Mouse (Mus musculus): ENCODE results near the gene Selenop. TPM values are rescaled to one million over a fixed set of nuclear protein-coding genes. Genes with fewer than 3 reads are reported as not detected.

Gene Selenop
- total and polyA plus RNA-seq, 3 experiments: 55.4 to 372 (median 364) TPM

DNA sequence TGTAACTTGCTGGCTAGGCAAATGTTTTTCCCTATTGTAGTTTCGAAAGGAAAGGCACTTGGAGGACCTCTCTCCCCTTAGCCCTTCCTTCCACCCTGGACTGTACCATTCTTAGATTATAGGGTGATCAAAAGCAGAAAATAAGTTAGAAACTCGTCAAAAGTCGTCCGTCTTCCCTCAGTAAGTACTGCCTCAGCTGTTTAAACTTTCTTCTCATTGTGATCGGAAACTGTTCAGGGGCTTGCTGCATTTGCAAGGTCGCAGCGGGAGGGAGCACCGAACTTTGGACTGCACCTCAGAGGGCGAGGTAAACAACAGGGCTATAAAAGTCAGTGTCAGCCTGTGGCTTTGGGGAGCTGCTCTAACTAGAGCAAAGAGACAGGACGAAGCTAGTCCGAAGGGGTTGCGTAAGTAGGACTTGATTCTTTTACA, 2.3 kb downstream of the Selenop start:
- DNase-seq: peak; percentile 89

DNA sequence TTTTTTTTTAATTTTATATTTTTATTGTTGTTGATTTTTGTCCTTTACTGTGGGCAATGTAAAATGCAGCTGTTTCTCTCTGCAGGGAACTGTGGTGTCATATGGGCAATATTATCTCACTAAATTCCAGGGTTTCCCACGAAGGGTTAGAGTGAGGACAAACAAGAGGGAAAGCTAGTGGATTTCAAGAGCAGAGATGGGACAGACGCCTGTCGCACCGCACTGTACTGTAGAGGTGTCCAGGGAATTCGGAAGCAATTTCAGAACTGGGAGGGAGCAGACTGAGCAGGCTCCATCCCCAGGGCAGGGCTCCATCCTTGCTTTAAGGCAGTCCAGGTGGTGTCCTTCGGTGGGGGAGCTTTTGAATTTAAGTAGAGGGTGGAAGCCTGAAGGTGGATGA, 2.9 kb downstream of the Selenop start:
- DNase-seq: no peak

DNA sequence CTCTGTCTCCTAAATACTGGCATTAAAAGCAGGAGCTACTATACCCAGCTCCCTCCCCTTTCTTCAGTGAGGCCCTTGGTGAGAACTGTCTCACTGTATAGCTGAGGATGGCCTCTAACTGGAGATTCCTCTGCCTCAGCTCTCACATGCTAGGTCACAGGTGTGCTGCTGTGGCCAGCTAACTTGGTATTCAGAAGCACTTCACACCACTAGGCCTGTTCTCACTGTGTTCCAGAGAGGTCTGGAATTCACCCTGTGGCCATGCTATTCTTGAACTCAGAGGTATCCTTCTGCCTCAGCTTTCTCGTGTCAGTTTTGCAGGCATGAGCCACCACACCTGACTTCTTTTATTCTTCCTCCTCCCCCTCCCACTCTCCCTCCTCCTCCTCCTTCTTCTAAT, 4.8 kb downstream of the Selenop start:
- DNase-seq: no peak

DNA sequence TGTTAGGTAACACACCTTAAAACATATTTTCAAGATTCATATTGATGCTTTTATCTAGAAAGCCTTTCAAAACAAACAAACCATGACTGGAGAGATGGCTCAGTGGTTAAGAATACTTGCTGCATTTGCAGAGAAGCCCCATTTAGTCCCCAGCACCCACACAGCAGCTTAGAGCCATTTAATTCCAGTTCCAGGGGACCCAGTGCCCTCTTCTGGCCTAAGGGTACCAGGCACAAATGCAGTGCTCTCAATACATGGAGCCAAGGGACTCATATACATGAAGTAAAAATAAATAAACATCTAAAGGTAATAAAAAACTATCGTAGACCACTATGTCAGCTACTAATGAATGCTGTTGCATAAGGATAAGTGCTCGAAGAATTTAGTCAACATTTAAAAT, 9.0 kb downstream of the Selenop start:
- DNase-seq: no peak

DNA sequence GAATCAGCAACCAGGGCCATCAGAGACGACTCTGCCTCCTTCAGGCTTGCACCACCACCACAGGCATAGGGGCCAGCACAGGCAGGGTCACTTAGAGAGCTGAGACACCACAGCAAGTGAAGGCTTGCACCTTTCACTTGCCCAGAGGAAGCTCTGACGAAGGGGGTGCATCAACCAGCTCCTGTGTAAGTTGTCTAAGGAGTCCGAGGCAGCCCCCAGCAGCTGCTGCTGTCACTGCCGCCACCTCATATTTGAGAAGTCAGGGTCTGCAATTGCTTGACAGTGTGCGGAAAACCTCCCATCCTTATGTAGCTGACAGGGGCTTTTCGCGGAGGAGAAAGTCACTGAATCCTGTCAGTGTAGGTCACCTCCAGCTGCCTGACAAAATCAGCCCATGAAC, 10.9 kb downstream of the Selenop start:
- no peak for DNase-seq

DNA sequence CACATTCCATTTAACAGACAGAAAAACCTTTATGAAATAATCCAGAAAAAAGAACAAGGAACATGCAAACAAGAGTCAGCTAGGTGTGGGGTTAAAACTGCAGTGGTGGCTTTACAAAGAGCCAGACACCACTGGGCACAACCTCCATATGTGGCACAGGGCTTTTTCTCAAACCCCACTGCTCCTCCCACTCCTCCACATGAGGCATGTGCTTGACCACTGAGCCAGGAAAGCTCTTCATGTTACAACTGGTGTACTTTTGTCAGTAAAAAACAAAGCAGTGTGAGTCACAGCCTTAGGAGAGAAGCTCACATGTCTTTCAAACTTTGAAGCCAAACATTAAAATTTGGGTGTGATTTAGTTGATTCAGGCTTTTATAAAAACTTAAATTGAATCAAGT, 12.9 kb downstream of the Selenop start:
- no peak for DNase-seq

DNA sequence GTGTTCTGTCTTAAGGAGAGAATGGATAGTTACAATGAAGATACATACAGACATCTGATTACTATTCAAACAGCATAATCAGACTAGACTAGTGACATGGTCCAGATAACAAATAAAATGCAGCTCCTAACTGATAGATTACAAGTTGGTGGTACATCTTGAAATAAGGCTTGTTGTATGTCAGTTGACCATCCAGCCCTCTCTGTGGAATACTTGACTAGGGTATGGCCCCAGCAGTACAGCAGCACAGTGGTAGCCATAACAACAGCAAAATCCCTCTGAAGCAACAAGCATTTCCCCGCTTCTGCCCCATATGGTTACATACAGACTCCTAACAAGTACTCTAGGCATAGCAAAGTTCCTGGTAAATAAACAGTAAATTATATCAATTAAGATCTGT, 13.4 kb downstream of the Selenop start:
- DNase-seq: no peak

DNA sequence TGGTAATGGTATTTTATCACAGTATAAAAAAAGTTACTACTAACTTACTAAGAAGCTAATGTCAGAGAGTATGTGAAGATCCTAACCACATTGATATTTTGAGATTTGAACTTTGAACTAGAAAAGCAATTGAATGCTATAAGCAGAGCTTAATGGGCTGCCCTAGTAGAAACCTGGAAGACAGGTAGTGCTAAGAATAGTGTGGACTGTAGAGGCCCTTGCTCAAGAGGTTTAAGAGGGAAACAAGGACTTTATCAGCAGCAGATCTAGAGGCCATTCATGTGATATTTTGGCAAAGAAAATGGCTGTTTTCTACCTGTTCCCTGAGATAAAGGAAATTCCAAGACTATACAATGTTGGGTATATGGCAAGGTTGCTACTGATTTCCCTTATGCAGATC, 17.7 kb downstream of the Selenop start:
- DNase-seq: no peak

DNA sequence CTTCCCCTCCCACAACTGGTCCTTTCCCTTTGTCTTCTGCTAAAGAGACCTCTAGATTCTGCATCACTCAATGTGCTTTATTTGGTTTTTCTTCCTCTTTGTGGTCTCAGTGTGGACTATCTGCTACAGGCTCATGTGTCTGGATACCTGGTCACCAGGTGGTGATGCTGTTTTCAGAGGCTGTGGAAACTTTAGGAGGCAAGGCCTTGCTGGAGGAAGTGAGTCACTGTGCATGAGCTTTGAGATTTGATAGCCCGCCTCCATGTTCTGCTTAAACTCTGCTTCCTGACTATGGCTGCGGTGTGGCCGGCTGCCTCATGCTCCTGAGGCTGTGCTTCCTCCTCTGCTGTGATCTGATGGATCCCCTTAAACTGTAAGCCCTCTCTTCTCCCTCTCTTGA, 22.1 kb downstream of the Selenop start:
- DNase-seq: no peak

DNA sequence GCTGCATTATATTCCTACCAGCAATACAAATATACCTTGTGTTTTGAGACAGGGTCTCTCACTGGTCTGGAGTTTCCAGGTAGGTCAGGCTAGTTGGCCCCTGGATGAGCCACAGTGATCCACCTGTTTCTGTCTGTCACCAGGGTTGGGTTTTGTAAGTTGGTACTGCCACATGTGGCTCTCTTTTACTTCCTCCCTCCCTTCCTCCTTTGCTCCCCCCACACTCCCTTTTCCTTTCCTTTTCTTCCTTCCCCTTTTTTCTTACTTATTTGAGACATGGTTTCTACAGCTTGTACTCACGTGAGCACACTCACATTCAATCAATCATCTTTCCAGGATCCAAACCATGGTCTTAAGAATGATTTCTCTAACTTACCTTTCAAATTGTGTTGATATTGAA, 25.1 kb downstream of the Selenop start:
- no peak for DNase-seq

DNA sequence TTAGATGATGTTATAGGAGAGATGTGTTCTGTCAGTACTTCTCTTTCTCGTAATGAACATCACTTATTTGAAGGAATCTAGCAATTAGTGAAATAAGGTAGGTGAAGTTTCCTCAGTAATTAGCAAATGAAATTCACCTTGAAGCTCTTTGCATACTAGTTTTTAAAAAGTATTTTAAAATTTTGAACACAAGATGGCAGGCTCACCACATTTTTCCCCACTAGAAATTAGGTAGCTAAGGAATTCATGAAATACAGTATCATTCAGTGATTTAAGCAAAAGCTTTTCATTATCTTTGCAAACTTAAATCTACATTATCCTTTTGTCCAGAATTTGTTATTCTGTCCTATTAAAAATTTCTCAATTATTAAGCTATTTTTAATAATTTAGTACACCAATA, 27.6 kb downstream of the Selenop start:
- no peak for DNase-seq

DNA sequence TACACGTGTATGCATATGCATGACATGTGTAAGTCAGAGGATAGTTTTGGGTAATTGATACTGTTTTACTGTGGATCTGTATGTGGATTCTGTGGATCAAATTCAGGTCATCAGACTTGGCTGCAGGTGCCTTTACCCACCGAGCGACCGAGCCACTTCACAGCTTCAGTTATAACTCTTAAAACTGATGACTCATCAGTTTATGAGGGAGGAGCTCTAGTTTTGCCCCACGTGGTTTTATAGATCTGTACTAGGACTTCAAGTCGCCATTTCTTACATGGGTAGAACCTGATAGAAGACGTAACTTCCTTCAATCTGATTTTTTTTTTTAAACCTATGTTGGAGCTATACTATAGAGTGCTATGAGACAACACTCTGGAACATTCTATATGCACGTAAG, 29.3 kb downstream of the Selenop start:
- no peak for DNase-seq

DNA sequence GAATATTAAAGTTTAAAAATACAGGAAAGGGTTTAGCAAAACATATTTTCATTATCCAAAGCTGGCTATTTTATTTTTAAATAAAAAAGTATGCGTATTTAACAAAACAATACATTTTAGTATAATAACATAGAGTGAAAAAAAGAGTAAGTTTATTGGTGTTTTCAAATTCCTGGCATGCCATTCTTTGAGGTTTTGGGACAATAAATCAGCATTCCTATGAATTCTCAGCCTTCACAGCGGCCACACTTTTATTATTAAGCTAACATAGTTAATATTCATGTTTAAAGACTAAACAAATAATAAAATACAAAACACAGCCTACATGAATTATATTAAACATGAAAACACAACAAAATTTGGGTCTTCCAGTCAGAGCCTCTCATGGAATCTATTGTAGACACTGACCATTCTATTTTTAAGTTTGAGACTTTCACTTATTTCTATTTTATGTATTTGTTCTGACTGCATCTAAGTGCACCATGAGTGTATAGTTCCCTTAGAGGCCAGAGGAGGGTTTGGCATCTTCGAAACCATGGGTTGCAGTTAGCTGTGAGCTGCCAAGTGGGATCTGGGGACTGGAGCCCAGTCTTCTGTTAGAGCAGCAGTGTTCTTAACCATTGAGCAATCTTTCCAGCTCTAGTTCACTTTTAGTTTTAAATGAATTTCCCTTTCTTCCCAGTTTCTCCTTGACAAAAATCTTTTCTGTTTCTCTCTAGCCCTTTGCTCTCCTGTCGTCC, 32.2 kb downstream of the Selenop start:
- no peak for DNase-seq

DNA sequence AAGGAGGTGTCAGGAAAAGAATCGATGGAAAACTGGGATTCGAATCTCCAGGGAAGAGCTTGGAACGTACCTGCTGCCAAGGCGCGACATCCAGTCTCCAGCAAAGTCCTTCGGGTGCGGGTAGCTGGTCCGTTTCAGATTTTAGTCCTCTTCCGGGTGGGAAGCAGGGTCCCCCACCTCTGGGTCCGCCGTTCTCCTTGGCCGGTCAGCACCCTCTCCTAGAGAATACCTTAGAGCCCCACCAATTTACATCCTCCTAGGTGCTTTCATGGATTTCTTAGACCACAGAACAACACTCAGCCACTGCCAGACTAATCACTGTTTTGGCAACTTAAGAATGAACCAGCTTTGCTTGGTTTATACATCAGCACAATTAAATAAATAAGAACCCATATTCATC, 35.1 kb downstream of the Selenop start, which contains the start of gene Ccdc152:
TSS of gene Ccdc152 (minus strand) at position 101 of the 400 bp plus-strand sequence.
- no peak for DNase-seq

DNA sequence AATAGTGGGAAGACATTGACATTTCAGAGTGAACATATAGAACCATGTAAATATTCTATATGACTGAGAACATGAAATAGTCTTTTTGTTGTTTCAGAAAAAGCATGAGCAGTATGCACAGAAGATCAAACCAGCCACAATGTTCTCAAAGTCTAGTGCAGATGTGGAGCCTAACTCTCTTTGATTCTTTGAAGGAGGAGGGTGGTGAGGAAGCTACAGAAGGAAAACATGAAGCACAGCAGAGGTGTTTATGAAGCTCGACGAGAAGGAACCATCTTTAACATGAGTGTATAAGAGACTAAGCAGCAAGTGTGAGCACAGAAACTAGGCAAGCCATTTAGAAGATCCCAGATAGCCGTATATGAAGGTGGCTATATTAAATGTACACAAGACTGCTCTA, 41.5 kb downstream of the Selenop start:
- no peak for DNase-seq

DNA sequence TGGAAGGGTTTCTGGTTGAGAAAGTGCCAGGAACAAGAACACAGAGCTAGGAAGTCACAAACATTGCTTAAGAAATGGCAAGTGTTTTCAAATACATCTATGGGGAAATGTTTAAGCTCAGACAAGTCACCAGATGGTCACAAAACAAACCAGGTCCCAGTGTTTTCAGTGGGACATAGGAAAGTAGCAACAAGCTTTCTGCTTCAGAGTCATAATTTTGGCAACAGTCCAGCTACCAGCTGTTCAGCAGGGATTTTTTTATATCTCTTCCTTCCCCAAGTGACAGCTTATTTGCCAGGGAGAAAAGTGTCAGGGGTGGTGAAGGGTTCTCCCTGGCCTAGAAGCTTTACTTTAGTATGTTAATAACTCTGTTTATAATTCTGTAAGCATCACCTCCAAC, 44.6 kb downstream of the Selenop start:
- DNase-seq: no peak

DNA sequence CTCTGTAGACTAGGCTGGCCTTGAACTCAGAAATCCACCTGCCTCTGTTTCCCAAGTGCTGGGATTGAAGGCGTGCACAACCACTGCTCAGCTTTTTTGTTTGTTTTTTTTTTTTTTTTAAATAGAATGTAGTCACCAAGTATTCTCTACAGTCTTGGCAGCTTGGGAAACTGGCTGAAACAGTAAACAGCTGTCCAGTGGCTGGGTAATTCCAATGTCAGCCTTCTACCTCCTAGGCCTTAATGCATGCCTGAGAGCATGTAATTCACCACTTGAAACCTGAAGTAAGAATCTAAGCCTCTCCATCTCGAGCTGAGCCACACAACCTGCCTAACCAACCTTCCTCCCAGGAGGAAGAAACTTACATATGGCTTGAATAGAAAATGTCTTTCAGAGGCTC, 48.3 kb downstream of the Selenop start:
- no peak for DNase-seq

DNA sequence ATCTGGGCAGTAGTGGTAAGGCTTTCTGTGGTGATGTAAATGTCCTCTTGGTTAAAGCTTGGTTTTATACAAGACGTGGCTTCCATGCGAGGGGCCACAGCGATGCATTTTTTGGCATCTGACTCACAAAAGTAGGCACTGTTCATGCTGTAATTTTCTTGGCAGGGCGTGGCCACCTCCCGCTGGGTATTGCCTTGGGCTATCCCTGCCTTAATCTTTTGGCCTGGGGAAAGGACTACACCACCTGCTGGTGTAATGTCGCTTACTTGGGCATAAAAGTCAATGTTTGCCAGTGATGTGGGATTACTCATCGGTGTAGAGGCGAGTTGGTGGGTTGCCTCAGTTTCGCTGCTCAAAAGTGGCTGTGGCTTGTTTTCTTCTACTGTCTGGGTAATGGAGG, 51.6 kb downstream of the Selenop start:
- DNase-seq: no peak

DNA sequence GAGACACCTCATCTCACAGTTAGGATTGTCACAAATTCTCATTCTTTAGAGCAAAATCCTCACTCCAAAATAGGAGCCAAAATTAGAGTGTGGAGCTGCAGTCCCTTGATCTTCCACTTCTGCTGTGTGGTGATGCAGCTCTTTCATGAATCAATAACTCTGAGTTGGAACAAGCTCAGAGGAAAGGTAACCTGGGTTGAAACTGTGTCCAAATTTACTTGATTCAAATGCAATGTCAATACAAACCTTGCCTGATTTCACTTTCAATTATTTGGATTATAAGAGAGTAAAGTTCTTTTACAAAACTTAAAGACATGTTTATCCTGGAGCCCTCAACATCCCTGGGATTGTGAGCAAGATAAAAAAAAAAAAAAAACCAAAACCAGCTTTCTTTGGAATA, 54.7 kb downstream of the Selenop start:
- DNase-seq: no peak

Other genes starting within 250 kb of the Selenop start
- not detected for gene Ccdc152, start 35.0 kb downstream of the Selenop start, total RNA-seq (2021)
- gene Ccdc152, start 35.0 kb downstream of the Selenop start, polyA plus RNA-seq (2012; rRNA removed): not detected in 2 replicates

Measured in adrenal gland, adult 2 months (tissue).